Mouse (Mus musculus): ENCODE measurements at regions not wholly inside any gene's neighbourhood (a gene's known extent, or its start where the extent isn't known, plus 50 kb on each side); places are given as distances from the start of the nearest gene placed in this dataset.

GRCm38 (mm10) chr13:42538046-42538445 is 142.4 kb upstream of the Phactr1 start:
- Histone ChIP-seq H3K79me2 (ENCODE audit: control insufficient read depth, insufficient read depth) (no peaks in the 10 kb centered on the region), H3K79me3 (ENCODE audit: low read depth) (no peaks in the 10 kb centered on the region), H3K36me3 (ENCODE audit: control insufficient read depth, insufficient read depth) (no peaks in the 10 kb centered on the region), H3ac (ENCODE audit: control insufficient read depth, insufficient read length, low read depth) (no peak overlapping the region), H3K27me3 (ENCODE audit: control insufficient read depth, insufficient read depth, insufficient read length) (no peaks in the 10 kb centered on the region), H3K4me3 (ENCODE audit: insufficient read depth, poor library complexity, severe bottlenecking) (no peak overlapping the region)
- no peak for TF ChIP-seq MAX (IDR thresholded peaks at IDR 0.05)
- no peak for TF ChIP-seq CTCF (IDR thresholded peaks at IDR 0.05; ENCODE audit: control insufficient read depth, insufficient read depth, insufficient read length)
- no peak for TF ChIP-seq MYOD1 (IDR thresholded peaks at IDR 0.05; ENCODE audit: control insufficient read depth, insufficient read length, low read depth)
- TF ChIP-seq USF1 (IDR thresholded peaks at IDR 0.05; ENCODE audit: low read depth): no peak
- no peak for TF ChIP-seq CEBPB (IDR thresholded peaks at IDR 0.05; ENCODE audit: low read depth)
- TF ChIP-seq MYOG (IDR thresholded peaks at IDR 0.05; ENCODE audit: control insufficient read depth, extremely low read depth, insufficient read length): no peak
- TF ChIP-seq FOSL1 (IDR thresholded peaks at IDR 0.05; ENCODE audit: insufficient read depth, low read length, poor library complexity, severe bottlenecking): no peak

GRCm38 (mm10) chr13:42544536-42545094 is 135.8 kb upstream of the Phactr1 start:
- Histone ChIP-seq H3K4me3 (ENCODE audit: insufficient read depth, poor library complexity, severe bottlenecking) (no peak overlapping the region), H3K79me2 (ENCODE audit: control insufficient read depth, insufficient read depth) (no peaks in the 10 kb centered on the region), H3K27me3 (ENCODE audit: control insufficient read depth, insufficient read depth, insufficient read length) (no peaks in the 10 kb centered on the region), H3K36me3 (ENCODE audit: control insufficient read depth, insufficient read depth) (no peaks in the 10 kb centered on the region), H3K79me3 (ENCODE audit: low read depth) (no peaks in the 10 kb centered on the region), H3ac (ENCODE audit: control insufficient read depth, insufficient read length, low read depth) (no peak overlapping the region)
- no peak for TF ChIP-seq CEBPB (IDR thresholded peaks at IDR 0.05; ENCODE audit: low read depth)
- TF ChIP-seq MYOD1 (IDR thresholded peaks at IDR 0.05; ENCODE audit: control insufficient read depth, insufficient read length, low read depth): no peak
- no peak for TF ChIP-seq FOSL1 (IDR thresholded peaks at IDR 0.05; ENCODE audit: insufficient read depth, low read length, poor library complexity, severe bottlenecking)
- TF ChIP-seq CTCF (IDR thresholded peaks at IDR 0.05; ENCODE audit: control insufficient read depth, insufficient read depth, insufficient read length): no peak
- no peak for TF ChIP-seq USF1 (IDR thresholded peaks at IDR 0.05; ENCODE audit: low read depth)
- no peak for TF ChIP-seq MYOG (IDR thresholded peaks at IDR 0.05; ENCODE audit: control insufficient read depth, extremely low read depth, insufficient read length)
- TF ChIP-seq MAX (IDR thresholded peaks at IDR 0.05): no peak

- Histone ChIP-seq H3K36me3 (ENCODE audit: control insufficient read depth, insufficient read depth) (no peaks in the 10 kb centered on the region), H3K4me3 (ENCODE audit: insufficient read depth, poor library complexity, severe bottlenecking) (no peak overlapping the region), H3K79me2 (ENCODE audit: control insufficient read depth, insufficient read depth) (no peaks in the 10 kb centered on the region), H3K27me3 (ENCODE audit: control insufficient read depth, insufficient read depth, insufficient read length) (no peaks in the 10 kb centered on the region), H3ac (ENCODE audit: control insufficient read depth, insufficient read length, low read depth) (no peak overlapping the region), H3K79me3 (ENCODE audit: low read depth) (no peaks in the 10 kb centered on the region)
- no peak for TF ChIP-seq USF1 (IDR thresholded peaks at IDR 0.05; ENCODE audit: low read depth)
- TF ChIP-seq MYOD1 (IDR thresholded peaks at IDR 0.05; ENCODE audit: control insufficient read depth, insufficient read length, low read depth): no peak
- no peak for TF ChIP-seq CTCF (IDR thresholded peaks at IDR 0.05; ENCODE audit: control insufficient read depth, insufficient read depth, insufficient read length)
- TF ChIP-seq MAX (IDR thresholded peaks at IDR 0.05): no peak
- no peak for TF ChIP-seq CEBPB (IDR thresholded peaks at IDR 0.05; ENCODE audit: low read depth)
- no peak for TF ChIP-seq MYOG (IDR thresholded peaks at IDR 0.05; ENCODE audit: control insufficient read depth, extremely low read depth, insufficient read length)
- TF ChIP-seq FOSL1 (IDR thresholded peaks at IDR 0.05; ENCODE audit: insufficient read depth, low read length, poor library complexity, severe bottlenecking): no peak
Observed at GRCm38 (mm10) chr13:42546389-42546788, 134.0 kb upstream of the Phactr1 start.

GRCm38 (mm10) chr13:42546851-42547250 is 133.6 kb upstream of the Phactr1 start:
- H3K79me3 ChIP-seq (ENCODE audit: low read depth): no peaks in the 10 kb centered on the region
- TF ChIP-seq MYOD1 (IDR thresholded peaks at IDR 0.05; ENCODE audit: control insufficient read depth, insufficient read length, low read depth) (no peak), CTCF (IDR thresholded peaks at IDR 0.05; ENCODE audit: control insufficient read depth, insufficient read depth, insufficient read length) (no peak), MYOG (IDR thresholded peaks at IDR 0.05; ENCODE audit: control insufficient read depth, extremely low read depth, insufficient read length) (no peak), CEBPB (IDR thresholded peaks at IDR 0.05; ENCODE audit: low read depth) (no peak), USF1 (IDR thresholded peaks at IDR 0.05; ENCODE audit: low read depth) (no peak), MAX (IDR thresholded peaks at IDR 0.05) (no peak), FOSL1 (IDR thresholded peaks at IDR 0.05; ENCODE audit: insufficient read depth, low read length, poor library complexity, severe bottlenecking) (no peak)
- H3K36me3 ChIP-seq (ENCODE audit: control insufficient read depth, insufficient read depth): no peaks in the 10 kb centered on the region
- no peaks in the 10 kb centered on the region for H3K27me3 ChIP-seq (ENCODE audit: control insufficient read depth, insufficient read depth, insufficient read length)
- no peaks in the 10 kb centered on the region for H3K79me2 ChIP-seq (ENCODE audit: control insufficient read depth, insufficient read depth)
- no peak overlapping the region for H3K4me3 ChIP-seq (ENCODE audit: insufficient read depth, poor library complexity, severe bottlenecking)
- H3ac ChIP-seq (ENCODE audit: control insufficient read depth, insufficient read length, low read depth): no peak overlapping the region

GRCm38 (mm10) chr13:42549021-42549559 is 131.3 kb upstream of the Phactr1 start:
- Histone ChIP-seq H3K4me3 (ENCODE audit: insufficient read depth, poor library complexity, severe bottlenecking) (no peak overlapping the region), H3K36me3 (ENCODE audit: control insufficient read depth, insufficient read depth) (no peaks in the 10 kb centered on the region), H3K27me3 (ENCODE audit: control insufficient read depth, insufficient read depth, insufficient read length) (no peaks in the 10 kb centered on the region), H3K79me2 (ENCODE audit: control insufficient read depth, insufficient read depth) (no peaks in the 10 kb centered on the region), H3ac (ENCODE audit: control insufficient read depth, insufficient read length, low read depth) (no peak overlapping the region), H3K79me3 (ENCODE audit: low read depth) (no peaks in the 10 kb centered on the region)
- peak; percentile 28 for TF ChIP-seq MAX (IDR thresholded peaks at IDR 0.05)
- peak; percentile 50 for TF ChIP-seq FOSL1 (IDR thresholded peaks at IDR 0.05; ENCODE audit: insufficient read depth, low read length, poor library complexity, severe bottlenecking)
- no peak for TF ChIP-seq USF1 (IDR thresholded peaks at IDR 0.05; ENCODE audit: low read depth)
- TF ChIP-seq MYOD1 (IDR thresholded peaks at IDR 0.05; ENCODE audit: control insufficient read depth, insufficient read length, low read depth): peak; percentile 32
- no peak for TF ChIP-seq MYOG (IDR thresholded peaks at IDR 0.05; ENCODE audit: control insufficient read depth, extremely low read depth, insufficient read length)
- TF ChIP-seq CTCF (IDR thresholded peaks at IDR 0.05; ENCODE audit: control insufficient read depth, insufficient read depth, insufficient read length): no peak
- TF ChIP-seq CEBPB (IDR thresholded peaks at IDR 0.05; ENCODE audit: low read depth): no peak

Measured in C2C12 (cell line).